Mouse (Mus musculus) hindbrain, postnatal 0 days (tissue): ENCODE results near the gene Flvcr1. TPM values are rescaled to one million over a fixed set of nuclear protein-coding genes. Genes with fewer than 3 reads are reported as not detected.

Experiments used
- ATAC-seq: fragments of 200-750 bp; cut with Nextera tagmentation; 2 replicates; pipeline ENCODE4 v1.8.0; 2017; ENCODE audit warnings: mild to moderate bottlenecking, moderate TSS enrichment, moderate library complexity
- DNase-seq: peaks from one replicate; pipeline ENCODE4 v3.0.0-alpha.2; 2015; ENCODE audit warnings: low spot score
- H3K27ac ChIP-seq: fragments of 300-500 bp; sonication (generic); 2 replicates; pipeline ENCODE4 v1.5.1; 2014; ENCODE audit warnings: mild to moderate bottlenecking
- H3K27me3 ChIP-seq: fragments of 300-500 bp; sonication (generic); 2 replicates; pipeline ENCODE4 v1.6.1; 2014; ENCODE audit warnings: low read length, mixed read lengths; ENCODE audit not compliant: insufficient read depth
- H3K36me3 ChIP-seq: fragments of 300-500 bp; sonication (generic); 2 replicates; pipeline ENCODE4 v1.6.1; 2014; ENCODE audit warnings: low read length, mixed read lengths; ENCODE audit not compliant: insufficient read depth
- H3K4me1 ChIP-seq: fragments of 300-500 bp; sonication (generic); 2 replicates; pipeline ENCODE4 v1.6.1; 2014; ENCODE audit warnings: antibody characterized with exemption, low read length, mixed read lengths; ENCODE audit not compliant: insufficient read depth
- H3K4me2 ChIP-seq: fragments of 300-500 bp; sonication (generic); 2 replicates; pipeline ENCODE4 v1.6.1; 2014; ENCODE audit warnings: low read depth, mild to moderate bottlenecking, low read length, moderate library complexity, mixed read lengths
- H3K4me3 ChIP-seq: fragments of 300-500 bp; sonication (generic); 2 replicates; pipeline ENCODE4 v1.5.1; 2014; ENCODE audit warnings: low read length
- H3K9ac ChIP-seq: fragments of 300-500 bp; sonication (generic); replicated peaks from 2 replicates; pipeline ENCODE4 v1.6.1; 2014; ENCODE audit warnings: mild to moderate bottlenecking, low read length, moderate library complexity, mixed read lengths
- H3K9me3 ChIP-seq: fragments of 300-500 bp; sonication (generic); 2 replicates; pipeline ENCODE4 v1.6.1; 2016; ENCODE audit warnings: low read length, mixed read lengths
- CTCF ChIP-seq: IDR thresholded peaks from 2 replicates; pipeline ENCODE4 v1.5.1; 2016; ENCODE audit warnings: antibody characterized with exemption, control low read depth, low read depth
- WGBS: fragments of 180-500 bp; shearing (Covaris S2); extraction: QIAGEN DNeasy Blood & Tissue Kit; methylation state at CpG from one replicate; pipeline ENCODE4 v1.1.7; 2014; 5-methylcytosine and 5-hydroxymethylcytosine counted together
- polyA plus RNA-seq: library from polyadenylated mRNA; unstranded; fragments of >200 nt; fragmentation: Nextera tagmentation; extraction: Ambion mirVana; gene quantifications from 2 replicates; pipeline ENCODE4 v1.2.1, GENCODE M21; 2015
- total RNA-seq: library from RNA; depleted of rRNA; stranded (reverse); fragments of >200 nt; gene quantifications from 2 replicates; pipeline ENCODE4 v1.2.3, GENCODE M21; 2014

Flvcr1 gene
- total and polyA plus RNA-seq, 2 experiments from 2014 or later: 7.3 to 44.9 TPM

GRCm38 (mm10) chr1:191070259-191070658 is 44.3 kb upstream of the Flvcr1 start:
- no peak overlapping the region for H3K27ac ChIP-seq
- H3K4me2 ChIP-seq: no peak overlapping the region
- DNase-seq: no peak
- no peak overlapping the region for H3K4me3 ChIP-seq
- H3K4me1 ChIP-seq: no peaks in the 10 kb centered on the region
- no peaks in the 10 kb centered on the region for H3K27me3 ChIP-seq
- 0 out of 2 replicates have a peak, but pooled peaks cover 6% of the 10 kb centered on the region for H3K36me3 ChIP-seq
- no peak overlapping the region for H3K9ac ChIP-seq
- 78% methylated on average over 4 of the region's 4 CpGs for WGBS
- no peaks in the 10 kb centered on the region for H3K9me3 ChIP-seq
- TF ChIP-seq CTCF: no peak
- no peak for ATAC-seq

GRCm38 (mm10) chr1:191068377-191068776 is 42.4 kb upstream of the Flvcr1 start:
- H3K27ac ChIP-seq: no peak overlapping the region
- no peak overlapping the region for H3K9ac ChIP-seq
- H3K4me1 ChIP-seq: no peaks in the 10 kb centered on the region
- no peaks in the 10 kb centered on the region for H3K9me3 ChIP-seq
- no peak overlapping the region for H3K4me3 ChIP-seq
- peak; percentile 49 for TF ChIP-seq CTCF
- peak; percentile 44 for DNase-seq
- no peaks in the 10 kb centered on the region for H3K27me3 ChIP-seq
- no peak overlapping the region for H3K4me2 ChIP-seq
- no peak for ATAC-seq
- 0 out of 2 replicates have a peak, but pooled peaks cover 6% of the 10 kb centered on the region for H3K36me3 ChIP-seq
- WGBS: 76% methylated on average over 5 of the region's 5 CpGs

- no peak for ATAC-seq
- no peak overlapping the region for H3K9ac ChIP-seq
- no peak overlapping the region for H3K4me3 ChIP-seq
- TF ChIP-seq CTCF: no peak
- no peak overlapping the region for H3K27ac ChIP-seq
- no peaks in the 10 kb centered on the region for H3K9me3 ChIP-seq
- no peaks in the 10 kb centered on the region for H3K27me3 ChIP-seq
- DNase-seq: no peak
- H3K36me3 ChIP-seq: no peaks in the 10 kb centered on the region
- peaks cover 7% of the 10 kb centered on the region; the same call in 1 of the 2 replicates for H3K4me1 ChIP-seq
- H3K4me2 ChIP-seq: no peak overlapping the region
- 89% methylated on average over 4 of the region's 4 CpGs for WGBS
Observed at GRCm38 (mm10) chr1:191065188-191065587, 39.2 kb upstream of the Flvcr1 start.

- no peak for DNase-seq
- TF ChIP-seq CTCF: no peak
Observed at GRCm38 (mm10) chr1:191064535-191064934, 38.6 kb upstream of the Flvcr1 start.

GRCm38 (mm10) chr1:191063700-191064099 is 37.7 kb upstream of the Flvcr1 start:
- H3K4me3 ChIP-seq: peak overlapping the region; percentile 63
- no peak overlapping the region for H3K9ac ChIP-seq
- no peaks in the 10 kb centered on the region for H3K9me3 ChIP-seq
- H3K27ac ChIP-seq: no peak overlapping the region
- H3K4me2 ChIP-seq: peak overlapping the region; percentile 87
- no peaks in the 10 kb centered on the region for H3K36me3 ChIP-seq
- ATAC-seq (no peak), DNase-seq (no peak)
- peaks cover 7% of the 10 kb centered on the region; the same call in 1 of the 2 replicates for H3K4me1 ChIP-seq
- TF ChIP-seq CTCF: no peak
- WGBS: 65% methylated on average over 9 of the region's 9 CpGs
- no peaks in the 10 kb centered on the region for H3K27me3 ChIP-seq

More at GRCm38 (mm10) chr1:191064535-191064934, 38.6 kb upstream of the Flvcr1 start:
- Histone ChIP-seq H3K27ac (no peak overlapping the region), H3K4me1 (peaks cover 7% of the 10 kb centered on the region; the same call in 1 of the 2 replicates), H3K9ac (no peak overlapping the region), H3K9me3 (no peaks in the 10 kb centered on the region), H3K4me3 (no peak overlapping the region), H3K27me3 (no peaks in the 10 kb centered on the region), H3K4me2 (no peak overlapping the region), H3K36me3 (no peaks in the 10 kb centered on the region)
- 91% methylated on average over 2 of the region's 2 CpGs for WGBS
- no peak for ATAC-seq

GRCm38 (mm10) chr1:191062781-191063485 is 37.0 kb upstream of the Flvcr1 start, which contains the start of the genes Tatdn3 and Nsl1:
Tatdn3 (minus strand) TSS chr1:191062932.
Nsl1 (plus strand) TSS chr1:191063012.
- peak; percentile 60 for TF ChIP-seq CTCF
- H3K27me3 ChIP-seq: no peaks in the 10 kb centered on the region
- peak within 1 kb of the TSS; percentile 87 for H3K4me2 ChIP-seq
- H3K9me3 ChIP-seq: no peaks in the 10 kb centered on the region
- WGBS: under 1% methylated on average over 56 of the region's 56 CpGs
- peak within 1 kb of the TSS; percentile 78 for H3K27ac ChIP-seq
- H3K4me3 ChIP-seq: peak within 1 kb of the TSS; percentile 63
- DNase-seq: peak; percentile 94
- H3K4me1 ChIP-seq: peaks cover 7% of the 10 kb centered on the region; the same call in 1 of the 2 replicates
- no peaks in the 10 kb centered on the region for H3K36me3 ChIP-seq
- peak; percentile 94 for ATAC-seq
- H3K9ac ChIP-seq: peak within 1 kb of the TSS; percentile 71
